Mouse (Mus musculus) Patski (cell line): ENCODE measurements around the gene Krt88. TPM values are rescaled to one million over a fixed set of nuclear protein-coding genes. Genes with fewer than 3 reads are reported as not detected.

Experiments
- ATAC-seq: fragments of 100-300 bp; one replicate; pipeline ENCODE4 v1.8.0; 2021
- CTCF ChIA-PET: fragments of 350-600 bp; sonication (Branson Sonifier 250); formaldehyde crosslinking; loops from one replicate; lab custom pipeline; 2022; ENCODE audit warnings: inconsistent platforms; lab: Charles Lee
- POLR2A ChIA-PET: fragments of 350-600 bp; sonication (Branson Sonifier 250); formaldehyde crosslinking; loops from one replicate; lab custom pipeline; 2022; ENCODE audit warnings: antibody characterized with exemption, inconsistent platforms; lab: Charles Lee
- DNase-seq: peaks from one replicate; pipeline ENCODE4 v3.0.0-alpha.2; 2011; ENCODE audit warnings: low read depth, low spot score
- H3K27me3 ChIP-seq: fragments of 371-371 bp; one replicate; pipeline ENCODE4 v1.5.1; 2021
- CTCF ChIP-seq: fragments of 100-300 bp; IDR thresholded peaks from one replicate; pipeline ENCODE4 v1.5.1; 2021
- in situ Hi-C: fragments of 300-500 bp; cut with MboI; formaldehyde crosslinking; loops from 3 replicates; pipeline ENCODE4 v1.11.1; 2018; ENCODE audit warnings: low pct_unique_long_range_greater_than_20kb, mixed read lengths
- polyA plus RNA-seq: library from polyadenylated mRNA; unstranded; gene quantifications from one replicate; pipeline ENCODE4 v1.2.3, GENCODE M21; 2021

Gene Krt88
- polyA plus RNA-seq = not detected

DNA sequence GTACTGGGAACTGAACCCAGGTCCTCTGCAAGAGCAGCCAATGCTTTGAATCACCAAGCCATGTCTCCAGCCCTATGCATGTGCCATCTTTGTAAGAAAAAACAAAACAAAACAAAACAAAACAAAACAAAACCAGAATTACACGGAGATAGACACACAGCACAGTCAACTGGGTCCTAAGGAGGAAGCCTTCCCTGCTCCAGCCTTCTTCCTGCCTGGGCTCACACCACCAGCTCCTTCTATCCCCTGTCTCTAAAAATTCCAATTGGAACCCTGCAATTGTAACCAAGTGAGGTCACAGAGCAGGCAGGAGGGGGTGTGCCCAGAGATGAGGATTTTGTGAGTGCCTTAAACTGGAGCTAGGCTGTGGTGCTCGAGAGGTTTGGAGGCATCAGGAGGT lies at the start of gene Krt88:
Krt88 (plus strand) TSS at position 301 of the 400 bp plus-strand sequence.
- no peak for ATAC-seq
- no peaks in the 10 kb centered on the region for H3K27me3 ChIP-seq
- POLR2A ChIA-PET = no interaction called here
- TF ChIP-seq CTCF = no peak
- CTCF ChIA-PET = no interaction called here
- DNase-seq = no peak
- in situ Hi-C loops = no loop called here

DNA sequence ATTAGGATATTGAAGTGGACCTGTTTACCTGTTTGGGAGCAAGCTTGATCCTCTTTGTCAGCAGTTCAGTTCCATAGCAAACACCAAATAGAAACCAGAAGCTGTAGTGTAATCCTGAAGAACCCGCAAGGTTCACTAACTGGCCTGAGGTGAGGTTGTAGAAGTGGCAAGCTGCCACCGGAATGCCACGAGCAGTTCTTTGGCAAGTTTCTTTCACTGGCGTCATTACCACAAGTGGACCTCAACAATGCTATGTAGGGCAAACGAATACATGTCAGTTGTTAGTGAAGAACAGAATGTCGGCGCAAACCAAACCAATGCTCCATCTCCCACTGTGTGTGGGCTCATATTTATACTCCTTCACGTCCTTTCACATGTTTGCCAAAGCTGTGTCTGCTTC lies 49.3 kb upstream of the Krt88 start:
- TF ChIP-seq CTCF = no peak
- POLR2A ChIA-PET = no interaction called here
- DNase-seq (no peak), ATAC-seq (no peak)
- H3K27me3 ChIP-seq = no peaks in the 10 kb centered on the region
- CTCF ChIA-PET = interaction anchor here (1.1 kb wide), 1 partner anchor 10 kb away, joined by 4 read pairs; no protein-coding TSS in a partner anchor
- in situ Hi-C loops = no loop called here

DNA sequence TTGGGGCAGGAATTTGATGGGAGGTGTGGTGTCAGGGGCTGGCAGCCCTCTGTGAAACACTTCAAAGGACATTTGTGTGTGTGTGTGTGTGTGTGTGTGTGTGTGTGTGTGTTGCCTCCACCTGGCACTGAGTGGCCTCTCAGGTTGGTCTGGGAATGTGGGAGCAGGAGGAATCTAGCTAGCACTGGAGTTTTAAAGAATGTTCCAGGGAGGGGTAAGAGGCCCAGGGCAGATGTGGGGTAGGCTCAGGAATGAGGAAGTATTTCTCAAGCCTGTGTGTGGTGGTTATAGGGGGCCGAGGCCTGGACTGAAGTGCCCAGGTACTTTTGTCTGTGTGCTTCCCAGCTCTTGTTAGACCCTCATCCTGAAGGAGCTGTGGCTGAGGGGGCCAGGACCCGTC lies 36.8 kb upstream of the Krt88 start, which contains the start of gene Krt7:
Krt7 (plus strand) TSS at position 269 of the 400 bp plus-strand sequence.
- ChIA-PET CTCF (interaction anchor here (1.1 kb wide), 1 partner anchor 69 kb away, joined by 3 read pairs; no protein-coding TSS in a partner anchor), POLR2A (no interaction called here)
- ATAC-seq = peak; percentile 36
- no peak for TF ChIP-seq CTCF
- no peak for DNase-seq
- in situ Hi-C loops = no loop called here
- H3K27me3 ChIP-seq = no peaks in the 10 kb centered on the region

DNA sequence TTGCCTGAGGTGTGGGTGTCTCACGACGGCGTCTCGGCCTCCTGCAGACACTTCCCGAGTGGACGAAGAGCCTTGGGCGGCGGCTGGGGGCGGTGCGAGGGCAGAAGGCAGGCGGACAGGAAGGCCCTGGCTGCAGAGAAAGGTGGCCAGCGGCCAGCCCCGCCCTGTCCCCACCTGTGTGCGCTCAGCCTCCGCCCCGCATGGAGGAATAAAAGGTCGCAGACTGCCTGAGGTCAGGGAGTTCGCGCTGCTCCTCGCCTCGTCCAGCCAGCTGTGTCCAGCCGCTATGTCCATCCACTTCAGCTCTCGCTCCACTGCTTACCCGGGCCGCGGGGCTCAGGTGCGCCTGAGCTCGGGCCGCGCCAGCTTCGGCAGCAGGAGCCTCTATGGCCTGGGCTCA lies 35.4 kb upstream of the Krt88 start:
- no peak for TF ChIP-seq CTCF
- no peak for ATAC-seq
- H3K27me3 ChIP-seq = no peaks in the 10 kb centered on the region
- no peak for DNase-seq
- ChIA-PET CTCF (no interaction called here), POLR2A (no interaction called here)
- in situ Hi-C loops = no loop called here

DNA sequence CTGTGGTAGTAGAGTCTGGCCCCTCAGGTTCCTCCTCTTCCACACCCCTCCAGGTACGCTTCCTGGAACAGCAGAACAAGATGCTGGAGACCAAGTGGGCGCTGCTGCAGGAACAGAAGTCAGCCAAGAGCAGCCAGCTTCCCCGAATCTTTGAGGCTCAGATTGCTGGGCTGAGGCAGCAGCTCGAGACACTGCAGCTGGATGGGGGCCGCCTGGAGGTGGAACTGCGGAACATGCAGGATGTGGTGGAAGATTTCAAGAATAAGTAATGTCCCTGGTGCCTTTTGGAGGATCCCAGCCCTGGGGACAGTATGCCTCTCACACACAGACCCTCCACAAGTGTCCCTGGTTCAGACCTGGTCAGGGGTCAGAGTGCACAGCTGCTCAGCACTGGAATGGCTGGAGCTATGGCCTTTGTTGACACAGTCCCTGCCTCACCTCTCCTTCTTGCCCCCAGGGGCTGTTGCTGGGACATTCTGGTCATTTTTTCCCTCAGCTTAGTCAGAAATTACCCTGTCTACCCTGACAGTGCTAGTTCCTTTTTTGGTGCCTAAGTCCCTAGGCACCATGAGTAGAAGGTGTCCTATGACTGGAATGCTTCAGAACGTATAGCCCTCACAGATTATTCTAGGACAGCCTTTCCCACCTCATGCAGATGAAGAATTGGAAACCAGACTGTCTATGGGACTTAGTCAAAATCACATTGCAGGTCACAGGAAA lies 33.5 kb upstream of the Krt88 start:
- DNase-seq = no peak
- ATAC-seq = no peak
- in situ Hi-C loops = no loop called here
- POLR2A ChIA-PET = no interaction called here
- H3K27me3 ChIP-seq = no peaks in the 10 kb centered on the region
- TF ChIP-seq CTCF = no peak
- CTCF ChIA-PET = interaction anchor here (1.6 kb wide), 1 partner anchor 29 kb away, joined by 3 read pairs; no protein-coding TSS in a partner anchor

DNA sequence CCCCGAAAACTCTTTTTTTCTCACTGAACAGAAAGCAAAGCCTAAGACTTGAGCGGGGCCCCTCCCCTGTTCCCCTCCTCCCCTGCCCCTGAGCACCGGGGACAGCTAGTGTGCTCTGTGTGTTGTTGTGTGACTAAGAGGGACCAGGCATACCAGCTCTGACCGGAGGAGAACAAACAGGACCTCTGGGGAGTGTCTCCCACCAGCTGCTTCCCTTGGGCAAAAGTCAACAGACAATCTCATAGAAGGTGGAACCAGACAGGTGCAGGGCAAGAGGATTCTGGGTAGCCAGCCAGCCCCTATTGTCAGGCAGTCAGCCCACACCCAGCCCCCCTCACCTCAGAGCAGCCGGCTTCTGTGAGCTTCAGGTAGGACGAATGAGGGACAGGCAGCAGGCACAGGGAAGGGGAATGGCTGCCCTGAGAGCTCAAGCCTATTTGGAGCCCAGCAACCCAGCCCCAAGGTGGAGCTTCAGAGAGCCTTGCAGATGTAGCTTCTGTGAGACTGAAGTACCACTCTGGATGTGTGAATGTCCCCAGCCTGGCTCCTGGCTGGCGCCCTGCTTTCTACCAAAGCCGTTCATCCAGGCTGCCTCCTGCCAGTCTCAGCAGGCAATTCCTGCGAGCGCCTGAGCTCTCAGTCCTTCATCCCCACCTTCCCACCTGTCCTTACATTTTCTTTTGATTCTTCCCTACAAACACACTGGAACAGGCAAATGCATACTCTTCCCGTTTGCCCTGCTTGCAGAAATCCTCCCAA lies 32.6 kb upstream of the Krt88 start:
- CTCF ChIA-PET = interaction anchor here (1.3 to 2.3 kb wide), 3 partner anchors 14 to 73 kb away, joined by 3 to 8 read pairs (median 3); no protein-coding TSS in a partner anchor
- no peaks in the 10 kb centered on the region for H3K27me3 ChIP-seq
- TF ChIP-seq CTCF = no peak
- POLR2A ChIA-PET = interaction anchor here (0.5 kb wide), 1 partner anchor 453 kb away, joined by 3 read pairs; no protein-coding TSS in a partner anchor
- in situ Hi-C loops = no loop called here
- no peak for DNase-seq
- no peak for ATAC-seq

DNA sequence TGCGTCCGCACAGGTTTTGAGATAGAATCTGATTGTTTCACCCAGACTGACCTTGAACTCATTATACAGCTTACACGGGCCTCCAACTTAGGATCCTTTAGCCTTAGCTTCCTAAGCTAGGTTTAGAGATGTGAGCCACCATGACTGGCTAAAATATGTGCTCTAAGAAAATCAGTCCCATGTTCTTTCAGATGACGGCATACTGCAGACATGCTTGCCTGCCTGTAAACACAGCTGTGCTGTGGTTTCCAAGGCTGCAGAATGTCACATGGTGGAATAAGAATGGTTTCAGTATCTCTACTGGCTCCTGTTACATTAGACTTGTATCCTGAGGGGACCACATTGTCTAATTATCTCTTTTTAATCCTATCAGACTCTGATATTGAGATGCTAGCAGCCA lies 28.6 kb upstream of the Krt88 start:
- ChIA-PET POLR2A (no interaction called here), CTCF (no interaction called here)
- no peaks in the 10 kb centered on the region for H3K27me3 ChIP-seq
- ATAC-seq (no peak), DNase-seq (no peak)
- in situ Hi-C loops = no loop called here
- TF ChIP-seq CTCF = no peak

DNA sequence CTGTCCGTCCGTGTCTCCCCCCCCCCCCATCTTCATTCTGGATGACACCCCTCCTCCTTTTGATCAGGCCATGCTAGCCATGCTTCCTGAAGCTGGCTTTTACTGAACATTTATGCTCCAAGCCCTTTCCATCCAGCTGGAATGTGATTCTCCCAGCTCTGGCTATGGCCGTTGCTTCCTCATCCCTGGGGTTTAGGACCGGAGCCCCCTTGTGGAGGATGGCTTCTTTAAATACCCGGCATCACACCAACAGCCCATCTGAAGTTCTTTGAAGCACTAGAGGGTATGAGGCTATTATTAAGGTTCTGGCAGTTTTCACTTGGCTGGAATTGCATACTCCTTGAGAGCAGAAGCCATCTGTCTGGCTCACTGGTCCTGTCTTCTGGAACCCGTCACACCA lies 26.6 kb upstream of the Krt88 start:
- CTCF ChIA-PET = interaction anchor here (1.1 kb wide), 1 partner anchor 80 kb away, joined by 3 read pairs; no protein-coding TSS in a partner anchor
- in situ Hi-C loops = no loop called here

DNA sequence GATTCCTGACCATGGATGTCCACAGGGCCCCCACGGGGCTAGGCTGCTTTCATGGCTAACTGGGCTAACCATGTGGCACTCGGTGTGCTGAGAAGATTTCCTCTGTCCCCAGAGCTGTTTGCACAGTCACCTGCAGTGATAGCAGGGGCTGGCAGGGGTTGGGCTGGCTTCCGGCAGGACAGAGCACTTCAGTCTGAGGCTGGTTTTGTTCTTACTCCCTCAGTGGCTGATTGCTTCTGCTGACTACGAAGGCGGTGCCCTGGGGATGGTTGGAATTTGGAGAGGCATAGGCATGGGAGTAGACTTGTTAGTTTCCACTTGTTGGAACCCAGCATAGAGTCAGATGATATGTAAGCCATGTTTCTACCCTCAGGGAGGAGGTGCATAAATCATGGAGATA lies 22.6 kb upstream of the Krt88 start:
- CTCF ChIA-PET = no interaction called here
- H3K27me3 ChIP-seq = no peaks in the 10 kb centered on the region
- DNase-seq (no peak), ATAC-seq (no peak)
- POLR2A ChIA-PET = interaction anchor here (0.7 kb wide), 1 partner anchor 480 kb away, joined by 4 read pairs; no protein-coding TSS in a partner anchor
- in situ Hi-C loops = no loop called here
- TF ChIP-seq CTCF = no peak

More for the DNA sequence above, 26.6 kb upstream of the Krt88 start:
- POLR2A ChIA-PET = interaction anchor here (0.6 kb wide), 1 partner anchor 830 kb away, joined by 4 read pairs; no protein-coding TSS in a partner anchor
- ATAC-seq (no peak), DNase-seq (no peak)
- no peak for TF ChIP-seq CTCF
- no peaks in the 10 kb centered on the region for H3K27me3 ChIP-seq

DNA sequence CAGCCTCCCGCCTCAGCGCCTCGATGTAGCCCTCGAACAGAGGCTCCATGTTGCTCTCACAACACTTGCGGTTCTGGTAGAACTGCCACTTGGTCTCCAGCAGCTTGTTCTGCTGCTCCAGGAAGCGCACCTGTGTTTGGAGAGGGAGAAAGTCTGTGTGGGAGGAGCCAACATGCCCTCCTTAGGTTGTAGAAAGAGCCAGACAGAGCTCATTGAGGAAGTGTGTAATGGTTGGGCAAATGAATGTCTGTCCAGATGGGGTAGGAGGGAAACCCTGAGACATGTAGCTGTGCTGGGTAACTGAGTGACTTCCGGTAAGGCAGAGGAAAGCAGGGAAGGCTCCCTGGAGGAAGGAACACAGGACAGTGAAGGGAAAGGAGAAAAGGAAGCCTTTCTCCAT lies 10.9 kb upstream of the Krt88 start:
- POLR2A ChIA-PET = no interaction called here
- in situ Hi-C loops = no loop called here
- peaks cover 20% of the 10 kb centered on the region for H3K27me3 ChIP-seq
- CTCF ChIA-PET = no interaction called here
- TF ChIP-seq CTCF = no peak
- no peak for DNase-seq
- ATAC-seq = no peak

DNA sequence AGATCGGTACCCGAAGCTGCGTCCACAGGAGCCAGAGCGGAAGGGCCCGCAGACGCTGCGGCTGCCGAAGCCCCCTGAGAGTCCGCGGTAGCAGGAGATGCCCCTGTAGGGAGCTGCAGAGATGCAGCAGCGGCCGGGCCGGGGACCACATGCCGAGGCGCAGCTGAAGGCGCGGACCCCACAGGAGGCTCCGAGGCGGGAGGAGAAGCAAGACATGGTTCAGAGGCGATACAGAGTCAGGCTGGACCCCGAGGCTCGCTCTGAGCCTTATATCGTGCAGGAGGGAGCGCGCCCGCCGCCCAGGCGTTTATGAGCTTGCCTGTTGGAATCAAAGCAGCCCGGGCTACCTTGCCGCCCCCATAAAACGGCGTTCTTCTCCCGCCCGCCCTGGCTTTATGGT lies 9.0 kb upstream of the Krt88 start, which contains the start of gene Krt87:
Krt87 (minus strand) TSS at position 250 of the 400 bp plus-strand sequence.
- in situ Hi-C loops = no loop called here
- ChIA-PET CTCF (no interaction called here), POLR2A (no interaction called here)
- DNase-seq (no peak), ATAC-seq (no peak)
- peaks cover 20% of the 10 kb centered on the region for H3K27me3 ChIP-seq
- TF ChIP-seq CTCF = no peak
